Mouse (Mus musculus) brain, embryonic 14.5 days (tissue): ENCODE measurements at regions not wholly inside any gene's neighbourhood (a gene's known extent, or its start where the extent isn't known, plus 50 kb on each side); places are given as distances from the start of the nearest gene placed in this dataset.
A peak's percentile ranks its signal among the peaks of the same experiment; 100 is the strongest.

Source experiments
- DNase-seq: peaks from one replicate; pipeline ENCODE4 v3.0.0-alpha.2; 2011; ENCODE audit warnings: low read depth
- CTCF ChIP-seq: fragments of 200-500 bp; IDR thresholded peaks from 2 replicates; pipeline ENCODE4 v1.5.1; 2012; ENCODE audit warnings: inconsistent platforms, mild to moderate bottlenecking, moderate library complexity, borderline replicate concordance; ENCODE audit not compliant: insufficient read depth, insufficient read length; ENCODE audit errors: extremely low read depth
- POLR2A ChIP-seq: fragments of 200-500 bp; IDR thresholded peaks from 2 replicates; pipeline ENCODE4 v1.6.1; 2012; ENCODE audit warnings: mild to moderate bottlenecking, inconsistent platforms, borderline replicate concordance; ENCODE audit not compliant: poor library complexity, insufficient read depth, insufficient read length, severe bottlenecking; ENCODE audit errors: extremely low read depth

DNA sequence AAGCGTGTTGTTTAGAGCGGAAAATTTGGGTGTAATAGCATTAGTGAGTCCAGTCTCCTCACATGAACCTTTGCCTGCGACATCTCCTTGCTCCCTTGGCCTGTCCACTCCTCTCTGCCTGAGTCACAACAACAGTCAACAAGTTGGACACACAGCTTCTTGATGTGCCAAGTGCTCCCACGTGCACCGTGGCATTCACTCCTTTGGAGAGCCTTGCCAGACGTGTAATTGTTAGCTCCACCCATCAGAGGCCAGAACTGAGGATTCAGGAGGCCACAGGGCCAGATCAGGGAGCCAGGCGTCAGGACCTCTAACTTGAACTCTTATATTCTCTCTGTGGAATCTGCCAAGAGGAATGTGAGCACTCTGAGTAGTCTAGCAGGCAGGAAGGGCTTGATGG, 58.7 kb upstream of the Cdon start:
- no peak for DNase-seq
- no peak for TF ChIP-seq POLR2A
- TF ChIP-seq CTCF, result no peak

DNA sequence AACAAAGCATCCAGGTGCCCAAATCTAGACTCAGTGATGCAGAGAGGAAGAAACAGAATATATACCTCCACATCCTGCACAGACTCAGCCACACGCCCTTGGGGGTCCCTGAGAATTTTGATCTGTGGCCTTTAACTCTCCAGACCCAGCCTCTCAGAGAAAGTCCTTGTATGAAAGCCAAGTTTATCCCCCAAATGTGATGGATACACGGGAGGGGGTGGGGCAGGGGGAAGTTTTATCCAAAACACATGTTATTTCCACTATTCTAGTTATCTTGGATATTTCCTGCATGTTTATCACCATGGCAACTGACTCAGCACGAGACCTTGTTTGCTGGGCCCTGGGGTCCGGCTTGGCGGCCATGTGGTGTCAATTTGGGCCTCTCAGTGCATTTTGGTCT, 57.8 kb upstream of the Cdon start:
- no peak for DNase-seq

DNA sequence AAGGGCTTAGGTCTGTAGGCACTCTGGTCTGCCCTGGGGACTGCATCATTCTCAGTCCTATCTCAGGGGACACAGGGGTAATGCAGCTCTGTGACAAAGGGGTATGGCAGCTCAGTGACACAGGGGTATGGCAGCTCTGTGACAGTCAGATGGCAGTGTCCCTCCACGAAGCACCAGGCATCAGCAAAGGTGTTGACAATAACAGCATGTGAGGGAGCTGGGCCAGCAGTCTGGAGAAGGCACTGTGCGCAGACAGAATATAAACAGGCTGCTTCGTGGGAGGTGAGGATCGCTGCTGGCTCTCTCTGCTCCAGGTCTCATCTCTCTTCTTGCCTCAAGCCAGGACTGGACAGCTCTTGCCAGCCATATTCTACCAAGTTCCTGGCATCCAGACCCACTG, 57.0 kb upstream of the Cdon start:
- DNase-seq, result peak; percentile 81

More for the DNA sequence above, 57.8 kb upstream of the Cdon start:
- TF ChIP-seq CTCF (no peak), POLR2A (no peak)

DNA sequence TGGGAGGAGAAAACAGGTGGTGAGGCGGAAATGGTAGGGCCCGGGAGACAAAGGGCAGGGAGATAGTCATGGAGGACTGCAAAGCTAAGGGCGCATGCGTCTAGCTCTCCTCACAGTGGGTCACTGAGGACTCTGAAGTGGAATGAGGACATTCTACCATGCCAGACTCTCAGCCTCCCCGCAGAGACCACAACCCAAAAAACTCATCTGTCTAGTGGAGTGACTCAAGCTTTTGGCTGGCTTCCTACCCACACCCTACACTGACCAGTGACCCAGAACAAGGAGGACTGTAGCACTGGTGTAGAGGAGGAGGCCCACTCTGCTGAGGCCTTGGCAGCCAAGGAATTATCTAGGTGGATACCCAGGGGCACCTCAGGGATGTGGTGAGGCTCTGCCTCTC, 55.0 kb upstream of the Cdon start:
- DNase-seq, result no peak
- TF ChIP-seq CTCF, result no peak
- TF ChIP-seq POLR2A, result no peak

More for the DNA sequence above, 57.0 kb upstream of the Cdon start:
- TF ChIP-seq POLR2A (no peak), CTCF (no peak)

DNA sequence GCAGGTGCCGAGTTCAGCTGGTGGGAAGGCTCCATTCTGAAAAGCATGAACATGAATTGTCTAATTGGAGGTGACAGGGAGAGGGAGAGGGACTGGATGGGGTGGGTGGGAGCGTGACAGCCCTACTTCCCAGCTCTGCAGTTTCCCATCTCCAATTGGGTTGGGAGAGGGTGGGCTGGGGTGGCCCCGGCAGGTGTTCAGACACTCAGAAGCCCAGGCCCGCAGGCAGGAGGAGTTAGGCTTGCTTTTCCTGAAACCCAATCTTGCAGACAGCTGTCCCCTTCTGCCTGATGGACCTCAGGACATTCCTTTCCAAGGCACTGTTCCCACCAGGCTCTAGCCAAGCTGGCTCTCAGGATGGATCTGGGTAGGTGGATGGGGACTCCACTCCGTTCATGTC, 51.9 kb upstream of the Cdon start:
- peak; percentile 45 for DNase-seq
- no peak for TF ChIP-seq CTCF

DNA sequence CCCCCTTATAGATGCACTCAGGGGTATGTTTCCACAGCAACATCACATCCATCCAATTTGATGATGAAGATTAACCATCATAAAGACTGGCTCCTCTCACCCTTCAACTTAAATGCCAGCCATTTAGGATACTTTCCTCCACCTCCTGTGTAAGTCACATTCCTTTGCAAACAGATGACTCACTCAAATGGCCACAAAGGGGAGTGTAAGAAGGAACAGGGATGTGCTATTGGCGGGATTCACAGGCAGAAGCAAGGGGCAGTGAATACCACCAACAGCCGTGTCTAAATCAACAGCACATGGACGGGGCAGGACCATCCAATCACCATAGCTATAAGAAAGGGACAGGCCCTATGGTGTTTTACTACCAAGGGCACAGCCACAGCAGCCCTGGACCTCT, 50.9 kb upstream of the Cdon start:
- no peak for TF ChIP-seq POLR2A
- no peak for TF ChIP-seq CTCF
- DNase-seq, result no peak

DNA sequence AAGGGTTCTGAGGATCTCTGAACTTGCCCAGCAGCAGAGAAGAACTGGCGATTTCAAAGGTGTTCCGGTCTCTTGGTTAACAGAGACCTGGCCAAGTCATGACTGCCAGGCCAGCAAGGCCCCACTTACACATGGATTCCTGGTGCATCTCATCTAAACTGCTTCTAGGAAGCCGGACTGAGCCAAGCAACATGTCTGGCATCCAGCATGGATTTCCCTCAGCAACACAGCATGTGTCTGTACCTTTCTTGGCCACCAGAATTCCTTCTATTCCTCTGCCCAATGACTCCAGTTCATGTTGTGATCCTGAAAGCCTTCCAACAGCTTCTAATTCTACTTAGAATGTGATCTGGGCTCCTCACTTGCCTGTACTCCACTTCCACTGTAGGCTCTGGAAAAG, 50.0 kb upstream of the Cdon start:
- TF ChIP-seq CTCF (no peak), POLR2A (no peak)

More for the DNA sequence above, 50.0 kb upstream of the Cdon start:
- no peak for DNase-seq
